In genomic region chr6:8693926-8694635, GRCm38 (mm10) we compare ENCODE assay signal across 9 mouse cellular contexts.
DNase-seq lines count a peak whose midpoint lies in the region; ATAC-seq and TF ChIP-seq lines count a peak whose summit lies in the region.
"Had no signal": no experiment of that assay in that cellular context is flagged by ENCODE, and none has a peak within 500 bp of the region (broad histone marks: within the 10 kb centered on the region; RNA-seq: fewer than 3 reads in every experiment).

No protein-coding gene starts in this region.

- ATAC-seq in lung, embryonic 14.5 days (ENCODE audit: insufficient read depth) = peak; percentile 72; the same call in 1 of the 2 replicates

- H3K9me3 ChIP-seq in lung, embryonic 14.5 days (ENCODE audit: low read depth, low read length) = no peaks in the 10 kb centered on the region
- no peaks in the 10 kb centered on the region; the same call in 1 of the 2 replicates for H3K9me3 ChIP-seq in forebrain, embryonic 10.5 days
- H3K9me3 ChIP-seq: liver, embryonic 13.5 days had no signal

- WGBS in lung, embryonic 14.5 days = 26% methylated on average over 10 of the region's 10 CpGs
- 8% methylated on average over 10 of the region's 10 CpGs for WGBS in forebrain, embryonic 10.5 days

- peaks cover 3% of the 10 kb centered on the region; the same call in 1 of the 2 replicates for H3K4me1 ChIP-seq in lung, embryonic 14.5 days (ENCODE audit: insufficient read depth)
- H3K4me1 ChIP-seq in forebrain, embryonic 10.5 days = peaks cover 33% of the 10 kb centered on the region
- H3K4me1 ChIP-seq: liver, embryonic 13.5 days had no signal

- H3K27ac ChIP-seq in lung, embryonic 14.5 days (ENCODE audit: low read depth) = peak overlapping the region; percentile 56
- H3K27ac ChIP-seq in forebrain, embryonic 10.5 days = peak overlapping the region; percentile 88
- H3K27ac ChIP-seq: liver, embryonic 13.5 days had no signal

- no peak overlapping the region for H3K4me3 ChIP-seq in lung, embryonic 14.5 days (ENCODE audit: low read depth, low read length)
- H3K4me3 ChIP-seq in forebrain, embryonic 10.5 days = peak overlapping the region; percentile 22
- H3K4me3 ChIP-seq: liver, embryonic 13.5 days had no signal

- no peaks in the 10 kb centered on the region for H3K27me3 ChIP-seq in lung, embryonic 14.5 days (ENCODE audit: insufficient read depth, low read length)
- H3K27me3 ChIP-seq in forebrain, embryonic 10.5 days (ENCODE audit: poor library complexity, severe bottlenecking) = no peaks in the 10 kb centered on the region
- H3K27me3 ChIP-seq: liver, embryonic 13.5 days had no signal

- H3K36me3 ChIP-seq in lung, embryonic 14.5 days (ENCODE audit: insufficient read depth) = no peaks in the 10 kb centered on the region
- no peaks in the 10 kb centered on the region for H3K36me3 ChIP-seq in forebrain, embryonic 10.5 days (replicated peaks)
- H3K36me3 ChIP-seq: liver, embryonic 13.5 days had no signal

- H3K9ac ChIP-seq in lung, embryonic 14.5 days = no peak overlapping the region
- H3K9ac ChIP-seq: liver, embryonic 13.5 days had no signal

- no peak for DNase-seq in lung, embryonic 14.5 days
- DNase-seq in lung, postnatal 25 days (ENCODE audit: low spot score) = no peak
- DNase-seq in forebrain, embryonic 10.5 days (ENCODE audit: extremely low spot score, low spot score) = peak; percentile 69
- DNase-seq in hindlimb bud, embryonic 11.5 days (ENCODE audit: extremely low spot score, low read depth, low spot score) = peak; percentile 57
- peak; percentile 29 for DNase-seq in retina, embryonic 14.5 days (ENCODE audit: low spot score)
- DNase-seq in left cerebral cortex, postnatal 36 days (ENCODE audit: low spot score in 2 of 2) = no peak
- DNase-seq in ovary, adult 18-20 months (ENCODE audit: low spot score) = no peak
- DNase-seq in MN1 (ENCODE audit: low spot score) = no peak
- DNase-seq: liver, embryonic 13.5 days had no signal

- TF ChIP-seq CTCF in lung, embryonic 14.5 days (IDR thresholded peaks at IDR 0.05; ENCODE audit: low read depth) = no peak

- H3K4me2 ChIP-seq in lung, embryonic 14.5 days = no peak overlapping the region
- H3K4me2 ChIP-seq: liver, embryonic 13.5 days had no signal

- intact Hi-C loops in left cerebral cortex, postnatal 36 days (cut with DNase I) = no loop called here

Comparison
In these comparisons a context has a peak if more than half of its experiments do, and no peak if none do; other contexts are left out.
1. DNase-seq: peak in forebrain, embryonic 10.5 days (single experiment), hindlimb bud, embryonic 11.5 days (single experiment) and retina, embryonic 14.5 days (single experiment); none in lung, embryonic 14.5 days (single experiment), lung, postnatal 25 days (single experiment), left cerebral cortex, postnatal 36 days (0 of 2), ovary, adult 18-20 months (single experiment) and MN1 (single experiment).